Mouse (Mus musculus): Measurements from ENCODE around the gene Syngr4.

Gene Syngr4

DNA sequence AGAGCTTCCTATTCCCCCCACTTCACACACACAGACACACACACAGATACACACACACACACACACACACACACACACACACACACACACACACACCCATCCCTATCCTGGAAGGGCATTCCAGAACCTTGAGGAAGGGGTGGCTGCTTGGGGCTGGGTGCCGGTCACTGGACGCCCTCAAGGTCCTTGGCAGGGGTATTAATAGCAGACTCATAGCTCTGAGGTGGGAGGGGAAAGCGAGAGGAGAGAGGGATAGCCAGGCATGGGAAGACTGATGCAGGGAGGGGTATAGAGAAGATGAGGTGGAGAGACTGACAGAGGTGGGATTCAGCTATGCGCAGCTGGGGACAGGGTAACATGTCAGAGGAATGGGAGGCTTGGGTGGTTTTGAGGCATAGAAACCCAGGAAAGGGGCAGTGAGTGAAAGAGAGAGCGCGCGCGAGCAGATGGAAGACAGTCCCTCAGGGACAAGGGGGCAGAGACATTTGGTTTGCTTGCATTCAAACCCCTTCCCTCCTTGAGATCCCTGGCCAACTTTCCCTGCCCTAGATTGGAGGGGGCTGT, 27.3 kb downstream of the Syngr4 start:
- no peak for DNase-seq (ENCODE audit: low spot score in 2 of 2)

DNA sequence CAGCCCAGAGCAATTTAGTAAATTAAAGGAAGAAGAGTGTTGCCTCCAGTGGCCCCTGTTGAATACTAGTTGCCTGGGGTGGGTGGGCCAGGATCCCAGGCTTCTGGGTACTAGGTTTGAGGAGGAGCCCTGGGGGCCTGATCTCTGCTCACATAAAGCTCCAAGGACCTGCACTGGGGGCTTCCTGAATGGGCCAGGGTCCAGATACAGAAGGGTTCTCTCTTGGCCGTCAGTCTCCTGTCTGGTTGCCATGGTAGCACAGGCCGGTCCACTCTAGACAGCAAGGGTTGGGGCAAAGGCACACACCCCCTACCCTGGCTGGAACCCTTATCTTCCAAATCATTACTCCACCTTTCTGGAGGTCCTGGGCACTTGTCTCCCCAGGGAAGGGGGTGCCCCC, 28.6 kb downstream of the Syngr4 start:
- no peak for DNase-seq (ENCODE audit: low spot score in 2 of 2)

DNA sequence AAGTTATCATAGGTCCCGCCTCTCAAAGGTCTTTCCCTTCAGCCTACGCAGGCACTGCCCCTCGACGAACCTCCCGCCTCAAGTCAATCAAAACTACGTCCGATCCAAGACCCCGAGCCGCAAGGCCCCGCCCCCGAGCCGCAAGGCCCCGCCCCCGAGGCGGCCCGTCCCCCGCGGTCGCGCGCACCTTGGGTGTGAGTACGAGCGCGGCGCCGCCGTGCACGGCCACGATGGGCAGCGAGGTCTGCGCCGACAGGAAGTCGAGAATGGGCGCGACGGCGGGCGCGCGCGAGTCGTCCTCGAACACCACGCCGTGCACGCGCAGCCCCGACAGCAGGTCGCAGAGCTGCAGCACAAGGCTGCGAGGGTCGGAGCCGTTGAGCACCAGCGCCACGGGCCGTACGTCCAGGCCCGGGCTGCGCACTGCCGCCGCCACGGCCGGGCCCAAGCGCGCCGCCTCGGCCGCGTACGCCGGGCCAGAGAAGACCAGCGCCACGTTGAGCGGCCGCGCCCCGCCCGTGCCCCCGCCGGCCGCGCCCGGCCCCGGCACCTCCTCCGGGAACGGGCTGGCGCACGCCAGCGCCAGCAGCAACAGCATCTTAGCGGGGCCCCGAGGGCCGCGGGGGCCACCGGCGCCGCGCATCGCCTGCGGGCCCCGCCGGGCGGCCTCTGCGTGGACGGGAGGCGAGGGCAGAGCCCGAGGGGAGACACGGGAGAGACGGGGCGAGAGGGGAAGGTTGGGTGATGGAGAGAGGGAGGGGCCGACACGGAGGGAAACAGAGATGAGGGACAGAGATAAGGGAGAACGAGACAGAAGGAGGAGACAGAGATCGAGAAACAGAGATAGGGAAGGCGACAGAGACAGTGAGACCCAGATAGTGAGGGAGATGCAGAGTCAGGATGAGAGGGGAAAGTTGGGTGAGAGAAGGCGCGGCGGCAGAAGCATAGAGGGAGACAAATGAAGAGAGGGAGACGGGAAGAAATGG, 30.3 kb downstream of the Syngr4 start:
- peak; percentile 77 to 79 for DNase-seq (ENCODE audit: low spot score in 2 of 2)

DNA sequence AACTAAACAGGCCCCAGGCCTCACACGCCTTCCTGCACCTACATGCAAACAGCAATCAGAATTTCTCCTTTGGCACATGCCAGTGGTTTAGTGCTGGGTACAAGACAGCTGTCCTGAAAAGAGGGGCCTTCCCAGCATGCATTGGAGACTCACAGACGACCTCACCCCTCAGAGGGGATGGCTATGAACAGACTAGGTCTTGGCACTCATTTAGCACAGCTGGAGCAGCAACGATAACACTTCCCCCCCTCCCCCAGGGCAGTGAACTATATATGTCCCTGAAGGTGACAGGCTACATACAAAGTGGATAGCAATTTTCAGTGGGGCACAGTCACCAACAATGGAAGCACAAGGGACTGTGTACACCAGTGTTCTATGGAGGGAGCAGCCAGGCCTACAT, 32.1 kb downstream of the Syngr4 start:
- DNase-seq (ENCODE audit: low spot score in 2 of 2), result no peak

DNA sequence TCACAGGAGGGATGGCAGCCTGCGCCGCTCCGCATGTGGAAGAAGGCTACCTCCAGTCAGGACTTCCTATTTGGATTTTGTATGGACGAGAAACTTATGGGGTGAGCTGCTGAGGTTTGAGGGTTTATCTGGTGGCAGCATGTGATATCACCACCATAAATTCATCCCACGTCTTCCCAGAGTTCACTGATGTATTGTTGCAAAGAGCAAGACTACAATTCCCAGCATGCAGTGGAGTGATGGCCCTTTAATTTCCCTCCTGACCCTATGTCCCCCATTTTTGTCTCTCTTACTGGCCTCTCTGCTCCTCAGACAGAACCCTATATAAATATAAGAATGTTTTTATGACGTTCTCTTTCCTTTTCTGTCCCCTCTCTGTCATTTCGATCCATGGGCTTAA, 33.7 kb downstream of the Syngr4 start:
- DNase-seq (ENCODE audit: low spot score in 2 of 2), result no peak

DNA sequence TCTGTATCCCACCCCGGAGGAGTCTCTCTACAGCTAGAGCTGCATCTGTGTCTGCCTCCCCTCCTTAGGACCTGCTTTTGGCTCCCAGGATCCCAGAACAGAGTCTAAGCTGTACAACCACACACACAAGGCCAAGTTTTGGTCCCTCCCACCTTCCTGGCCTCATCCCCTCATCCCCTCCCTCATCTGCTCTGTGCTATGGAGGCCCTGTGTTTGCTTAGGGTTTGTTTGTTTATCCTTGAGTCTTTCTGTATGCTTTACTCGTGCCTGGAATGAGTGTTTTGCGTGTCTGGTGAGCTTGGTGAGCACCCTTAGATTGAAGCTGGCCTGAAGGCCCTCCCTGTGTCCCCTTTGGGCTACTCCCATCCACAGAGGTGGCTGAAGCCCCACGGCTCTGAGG, 37.5 kb downstream of the Syngr4 start:
- no peak for DNase-seq (ENCODE audit: low spot score in 2 of 2)

DNA sequence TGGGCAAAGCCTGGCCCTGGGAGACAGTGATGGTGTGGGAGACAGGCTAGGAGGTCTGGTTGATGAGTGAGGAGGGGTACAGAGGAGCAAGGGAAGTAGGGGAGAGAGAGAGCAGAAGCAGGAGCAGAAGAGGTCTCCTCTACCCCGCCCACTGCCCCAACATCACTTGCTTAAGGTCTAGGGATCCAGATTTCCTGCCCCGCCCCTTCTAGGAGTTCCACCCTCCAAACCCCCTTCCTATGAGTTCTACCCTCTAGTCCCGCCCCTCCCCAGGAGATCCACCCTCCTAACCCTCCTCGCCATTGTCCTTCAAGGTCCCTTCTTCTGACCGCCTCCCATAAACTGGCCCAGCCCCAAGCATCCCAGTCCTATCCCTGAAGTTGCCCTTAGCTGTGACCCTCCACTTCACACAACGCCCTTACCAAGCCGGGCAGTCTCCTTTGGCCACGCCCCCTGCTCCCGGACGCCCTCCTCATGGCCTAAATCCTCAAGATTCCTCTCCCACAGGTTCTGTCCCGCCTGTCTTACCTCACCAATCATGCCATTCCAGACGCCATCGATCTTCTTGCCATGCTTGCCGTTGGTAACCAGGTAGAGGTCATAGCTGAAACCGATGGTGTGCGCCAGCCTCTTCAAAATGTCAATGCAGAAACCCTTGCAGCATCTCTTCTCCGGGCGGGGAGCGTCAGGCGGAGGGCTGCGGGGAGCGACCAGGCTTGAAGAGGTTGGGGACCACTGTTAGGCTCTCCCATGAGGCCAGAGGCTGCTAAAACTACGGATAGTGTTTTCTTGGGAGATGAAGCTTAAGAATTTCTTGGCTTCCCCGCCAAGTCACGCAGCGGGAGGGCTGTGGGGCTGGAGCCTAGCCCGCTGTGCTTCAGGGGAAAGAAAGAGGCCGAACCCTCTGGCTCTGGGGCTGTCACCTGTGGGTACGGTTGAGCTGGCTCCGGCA, 39.3 kb downstream of the Syngr4 start:
- DNase-seq (ENCODE audit: low spot score in 2 of 2), result no peak

DNA sequence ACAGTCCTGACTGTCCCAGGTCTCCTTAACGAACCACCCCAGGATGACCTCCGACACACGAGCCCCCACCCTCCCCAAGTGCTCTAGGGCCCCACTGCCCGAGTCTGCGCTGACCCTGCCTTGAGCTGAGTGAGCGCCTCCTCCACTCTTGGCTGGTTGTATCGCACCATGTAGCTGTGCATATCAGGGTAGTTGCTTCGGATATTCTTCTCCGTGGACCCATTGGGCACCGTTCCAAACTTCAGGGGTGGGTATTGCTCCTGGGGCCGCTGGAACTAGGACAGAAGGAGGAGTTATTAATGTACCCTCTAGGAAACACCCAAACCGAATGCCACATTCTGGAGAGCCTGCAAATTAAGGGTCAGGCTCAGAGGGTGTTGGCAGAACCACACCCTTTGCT, 43.4 kb downstream of the Syngr4 start:
- no peak for DNase-seq (ENCODE audit: low spot score in 2 of 2)

DNA sequence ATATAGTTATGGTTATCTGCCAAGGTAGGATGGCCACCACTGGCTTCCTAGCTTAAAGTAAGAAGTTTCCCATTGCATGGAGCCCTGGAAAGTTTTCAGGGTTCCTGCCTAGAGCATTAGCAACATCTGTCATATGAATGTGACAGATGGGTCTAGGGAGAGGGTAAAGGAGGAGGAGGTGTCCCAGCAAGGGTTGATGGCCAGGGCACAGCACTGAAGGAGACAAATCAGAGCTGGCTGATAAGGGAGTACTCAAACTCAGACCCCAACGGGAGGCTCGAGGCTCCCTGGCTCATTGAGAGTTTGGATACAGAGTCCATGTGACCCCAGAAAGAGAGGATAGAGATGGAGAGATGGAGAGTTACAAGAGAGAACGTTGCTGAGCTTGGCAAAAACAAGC, 45.9 kb downstream of the Syngr4 start:
- DNase-seq (ENCODE audit: low spot score in 2 of 2), result no peak

DNA sequence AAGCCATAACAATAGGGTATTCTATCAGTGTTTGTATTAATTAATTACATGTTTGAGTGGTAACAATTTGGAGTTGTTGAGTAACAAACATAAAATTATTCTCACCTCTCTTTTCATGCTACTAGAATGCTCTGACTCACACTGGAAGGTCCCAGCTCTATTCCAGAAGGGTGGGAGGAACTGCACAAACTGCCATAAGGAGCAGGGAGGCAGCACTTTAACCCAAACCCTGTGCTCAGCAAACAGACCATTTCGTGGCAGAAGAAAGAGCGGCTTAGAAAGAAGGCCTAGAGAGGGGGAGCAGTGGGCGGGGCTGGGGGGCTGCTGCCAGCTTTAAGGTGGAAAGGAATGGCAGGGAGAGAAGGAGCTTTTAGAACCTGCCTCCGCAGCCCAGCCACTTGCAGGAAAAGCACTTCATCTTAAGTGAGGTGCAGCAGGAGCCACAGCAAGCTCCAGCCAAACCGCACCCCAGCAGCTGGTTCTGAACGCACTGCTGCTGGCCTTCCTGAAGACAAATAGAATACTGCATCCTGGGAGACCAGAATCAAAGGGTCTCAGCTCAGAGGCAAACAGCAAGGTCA, 48.0 kb downstream of the Syngr4 start:
- DNase-seq (ENCODE audit: low spot score in 2 of 2), result no peak

DNA sequence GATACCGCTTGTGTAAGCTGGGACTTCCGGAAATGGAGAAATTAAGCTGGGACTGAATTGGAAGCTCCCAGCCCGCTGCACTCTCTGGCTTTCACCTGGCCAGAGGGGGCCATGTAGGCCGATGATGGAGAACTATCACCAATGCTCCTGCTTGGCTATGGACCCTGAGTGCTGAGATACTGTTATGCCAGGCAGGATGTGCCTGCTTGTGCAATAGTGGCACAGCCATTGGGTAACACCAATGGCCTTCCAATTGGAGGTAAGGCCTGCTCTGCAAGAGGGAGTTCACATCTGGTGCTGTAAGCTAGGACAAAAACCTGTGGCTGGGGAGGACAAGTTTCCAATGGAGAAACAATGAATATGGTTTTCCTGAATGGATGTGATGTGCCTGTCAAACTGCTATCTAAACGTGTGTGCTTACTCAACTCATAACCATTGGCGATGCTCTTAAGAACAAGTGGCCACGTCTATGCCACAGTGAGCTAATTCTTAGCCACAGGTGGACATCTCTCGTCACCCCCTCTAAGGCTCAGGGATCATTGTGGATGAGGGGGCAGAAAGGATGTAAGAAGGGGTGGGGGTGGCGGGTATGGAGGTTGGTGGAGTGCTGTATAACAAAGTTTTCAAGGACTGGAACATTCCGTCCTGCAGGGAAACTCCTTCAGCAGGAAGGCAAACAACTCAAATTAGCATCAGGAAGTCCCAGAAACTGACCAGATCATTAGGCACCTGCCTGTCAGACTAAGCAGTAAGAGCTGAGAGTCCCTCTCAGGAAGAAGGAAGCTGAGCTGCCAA, 53.4 kb downstream of the Syngr4 start:
- DNase-seq (ENCODE audit: low spot score in 2 of 2), result no peak
